Mouse (Mus musculus) right cerebral cortex, postnatal 4 days (tissue): ENCODE results near the gene Dusp23.

Source experiments
- DNase-seq: peaks from one replicate; pipeline ENCODE4 v3.0.0-alpha.2; 2022

Dusp23 gene

GRCm38 (mm10) chr1:172632451-172633326 is at the start of gene Dusp23:
TSS of gene Dusp23 (minus strand) at chr1:172632962.
- DNase-seq = peak; percentile 90

- no peak for DNase-seq
These were observed 48.0 kb upstream of the Dusp23 start for GRCm38 (mm10) chr1:172680742-172681141.

GRCm38 (mm10) chr1:172670716-172671115 is 38.0 kb upstream of the Dusp23 start:
- no peak for DNase-seq

GRCm38 (mm10) chr1:172667597-172667996 is 34.8 kb upstream of the Dusp23 start:
- no peak for DNase-seq

- no peak for DNase-seq
These were observed 32.7 kb upstream of the Dusp23 start for GRCm38 (mm10) chr1:172665457-172665856.

GRCm38 (mm10) chr1:172659688-172660087 is 26.9 kb upstream of the Dusp23 start:
- DNase-seq = no peak

- no peak for DNase-seq
These were observed 24.5 kb upstream of the Dusp23 start for GRCm38 (mm10) chr1:172657266-172657665.

GRCm38 (mm10) chr1:172653900-172654299 is 21.1 kb upstream of the Dusp23 start:
- no peak for DNase-seq

GRCm38 (mm10) chr1:172652040-172652662 is 19.4 kb upstream of the Dusp23 start:
- DNase-seq = no peak

- no peak for DNase-seq
These were observed 18.7 kb upstream of the Dusp23 start for GRCm38 (mm10) chr1:172651288-172651987.

GRCm38 (mm10) chr1:172650519-172651287 is 17.9 kb upstream of the Dusp23 start:
- peak; percentile 32 for DNase-seq

- DNase-seq = no peak
These were observed 16.6 kb upstream of the Dusp23 start for GRCm38 (mm10) chr1:172649396-172649795.

- DNase-seq = no peak
These were observed 14.5 kb upstream of the Dusp23 start for GRCm38 (mm10) chr1:172647236-172647635.

GRCm38 (mm10) chr1:172638781-172639180 is 6.0 kb upstream of the Dusp23 start:
- no peak for DNase-seq

- no peak for DNase-seq
These were observed 5.0 kb upstream of the Dusp23 start for GRCm38 (mm10) chr1:172637801-172638200.

GRCm38 (mm10) chr1:172636266-172636665 is 3.5 kb upstream of the Dusp23 start:
- DNase-seq = no peak

GRCm38 (mm10) chr1:172635258-172635657 is 2.5 kb upstream of the Dusp23 start:
- DNase-seq = no peak

GRCm38 (mm10) chr1:172634136-172634535 is 1.4 kb upstream of the Dusp23 start:
- DNase-seq = no peak

GRCm38 (mm10) chr1:172631721-172632120 is 1.0 kb downstream of the Dusp23 start:
- DNase-seq = no peak

- DNase-seq = no peak
These were observed 2.9 kb downstream of the Dusp23 start for GRCm38 (mm10) chr1:172629831-172630230.

GRCm38 (mm10) chr1:172626306-172626705 is 6.5 kb downstream of the Dusp23 start:
- no peak for DNase-seq

GRCm38 (mm10) chr1:172624081-172624480 is 8.7 kb downstream of the Dusp23 start:
- DNase-seq = no peak

- no peak for DNase-seq
These were observed 9.2 kb downstream of the Dusp23 start for GRCm38 (mm10) chr1:172623599-172623998.
